Mouse (Mus musculus) telencephalon, adult 2 months (tissue): Measurements from ENCODE around the gene Prim1.

Source experiments
- DNase-seq: peaks from one replicate; pipeline ENCODE4 v3.0.0-alpha.2; 2011; ENCODE audit warnings: low read depth, low spot score

The Prim1 gene

GRCm38 (mm10) chr10:128015068-128015934 lies at the start of gene Prim1:
Gene Prim1, plus strand, starts transcription at chr10:128015168.
- peak; percentile 45 for DNase-seq

GRCm38 (mm10) chr10:127966506-127966905 lies 48.5 kb upstream of the Prim1 start:
- DNase-seq = no peak

GRCm38 (mm10) chr10:127969820-127970219 lies 45.1 kb upstream of the Prim1 start:
- no peak for DNase-seq

GRCm38 (mm10) chr10:127970359-127970831 lies 44.6 kb upstream of the Prim1 start:
- no peak for DNase-seq

GRCm38 (mm10) chr10:127971135-127971534 lies 43.8 kb upstream of the Prim1 start:
- DNase-seq = no peak

GRCm38 (mm10) chr10:127974062-127974461 lies 40.9 kb upstream of the Prim1 start:
- DNase-seq = no peak

- DNase-seq = no peak
Observed at GRCm38 (mm10) chr10:127975503-127975902, 39.5 kb upstream of the Prim1 start.

GRCm38 (mm10) chr10:127984650-127985049 lies 30.3 kb upstream of the Prim1 start:
- DNase-seq = peak; percentile 8

GRCm38 (mm10) chr10:127985601-127986000 lies 29.4 kb upstream of the Prim1 start:
- no peak for DNase-seq

- DNase-seq = no peak
Observed at GRCm38 (mm10) chr10:127996690-127997089, 18.3 kb upstream of the Prim1 start.

- DNase-seq = no peak
Observed at GRCm38 (mm10) chr10:127998260-127998659, 16.7 kb upstream of the Prim1 start.

- DNase-seq = no peak
Observed at GRCm38 (mm10) chr10:128003281-128003801, 11.6 kb upstream of the Prim1 start.

GRCm38 (mm10) chr10:128004918-128005317 lies 10.1 kb upstream of the Prim1 start:
- no peak for DNase-seq

- DNase-seq = no peak
Observed at GRCm38 (mm10) chr10:128005479-128005878, 9.5 kb upstream of the Prim1 start.

- no peak for DNase-seq
Observed at GRCm38 (mm10) chr10:128007446-128007845, 7.5 kb upstream of the Prim1 start, which contains the start of gene Hsd17b6. Gene Hsd17b6, minus strand, starts transcription at chr10:128007611.

GRCm38 (mm10) chr10:128008207-128008889 lies 6.6 kb upstream of the Prim1 start:
- peak; percentile 50 for DNase-seq

GRCm38 (mm10) chr10:128009735-128010134 lies 5.2 kb upstream of the Prim1 start:
- DNase-seq = no peak

GRCm38 (mm10) chr10:128022196-128022595 lies 7.2 kb downstream of the Prim1 start:
- DNase-seq = no peak

GRCm38 (mm10) chr10:128023496-128023895 lies 8.5 kb downstream of the Prim1 start:
- no peak for DNase-seq

- no peak for DNase-seq
Observed at GRCm38 (mm10) chr10:128029931-128030330, 15.0 kb downstream of the Prim1 start.

- DNase-seq = no peak
Observed at GRCm38 (mm10) chr10:128030860-128031259, 15.9 kb downstream of the Prim1 start.

- DNase-seq = no peak
Observed at GRCm38 (mm10) chr10:128036746-128037425, 21.9 kb downstream of the Prim1 start.
